Mouse (Mus musculus) heart, postnatal 10 days (tissue): ENCODE results near the gene Gclm. TPM values are rescaled to one million over a fixed set of nuclear protein-coding genes. Genes with fewer than 3 reads are reported as not detected.
"Not testable (repeated sequence)": the region's sequence is repeated elsewhere in the genome, so short reads cannot be mapped to it uniquely, and the experiment has no call there.

Source experiments
- DNase-seq, 2 experiments: peaks; one replicate each; pipeline ENCODE4 v3.0.0; 2021
- intact Hi-C: fragments of 180-260 bp; cut with DNase I; formaldehyde crosslinking; loops from one replicate; pipeline ENCODE4 v1.15.1; 2025
- total RNA-seq, 2 experiments: library from RNA; stranded (reverse); gene quantifications; 2 replicates each; pipeline ENCODE4 v1.2.3; 2021

Gclm gene
- total RNA-seq = 10 to 100 TPM; 52.4 to 56.0 TPM

DNA sequence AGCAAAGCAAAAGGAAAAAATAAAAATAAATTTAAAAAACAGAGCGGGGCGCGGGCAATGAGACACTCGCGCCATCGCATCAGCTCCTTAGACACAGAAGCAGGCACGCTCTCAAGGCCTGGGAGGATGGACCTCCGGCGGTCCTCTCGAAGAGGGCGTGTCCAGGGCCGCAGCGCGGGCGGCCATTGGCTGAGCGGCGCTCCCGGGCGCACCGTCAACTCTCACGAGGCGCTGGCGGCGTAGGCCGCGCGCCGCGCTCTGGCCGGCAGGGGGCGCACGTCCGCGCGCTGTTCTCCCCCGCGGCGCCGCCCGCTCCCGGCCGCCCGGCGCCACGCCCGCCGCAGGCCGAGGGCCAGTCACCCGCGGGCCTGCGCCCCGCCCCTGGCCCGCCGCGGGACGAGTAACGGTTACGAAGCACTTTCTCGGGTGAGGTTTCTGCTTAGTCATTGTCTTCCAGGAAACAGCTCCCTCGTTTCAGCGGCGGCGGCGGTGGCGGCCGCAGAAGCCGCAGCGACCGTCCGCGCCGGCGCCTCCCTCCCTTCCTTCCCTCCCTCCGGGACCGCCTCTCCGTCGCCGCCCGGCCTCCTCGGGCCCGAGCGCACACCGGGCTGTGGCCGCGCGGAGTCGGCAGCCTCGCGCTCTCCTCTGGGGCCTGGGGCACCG lies at the start of gene Gclm:
Gene Gclm, plus strand, starts transcription at position 343 of the 663 bp plus-strand sequence.
- intact Hi-C loops = loop anchor here (5.0 kb wide), 2 partner anchors 47 to 78 kb away; partner anchors contain the start of gene Bcar3
- peak; percentile 93 to 95 for DNase-seq

DNA sequence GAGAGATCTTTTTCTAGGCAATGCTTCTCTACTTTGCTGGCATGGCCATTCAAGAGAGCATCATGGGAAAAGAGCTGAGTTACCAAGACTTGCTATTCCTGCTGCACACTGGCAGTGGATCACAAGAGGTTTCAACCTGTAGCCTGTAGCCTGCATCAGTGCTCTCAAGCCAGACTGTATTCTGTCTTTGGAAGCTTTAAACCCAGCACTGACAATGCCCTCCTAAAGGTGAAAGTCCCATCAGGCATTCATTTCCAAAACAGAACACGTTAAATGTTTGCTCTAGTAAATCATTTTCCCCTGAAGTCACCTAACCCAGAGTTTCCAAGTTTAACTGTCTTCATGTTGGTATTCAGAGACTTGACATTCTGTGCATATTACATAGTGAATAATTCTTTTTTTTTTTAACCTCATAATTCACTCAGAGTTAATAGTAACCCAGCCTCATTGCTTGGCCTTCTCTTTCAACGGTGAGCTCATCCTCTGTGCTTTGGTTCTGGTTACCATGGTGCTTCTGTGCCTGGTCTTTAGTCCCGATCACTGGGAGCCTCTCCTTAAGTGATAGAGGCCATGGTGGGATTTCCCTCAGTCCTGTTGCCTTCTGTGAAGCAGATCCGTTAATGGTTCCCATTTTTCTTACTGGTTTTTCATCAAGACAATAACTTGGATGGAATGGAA lies 48.6 kb upstream of the Gclm start:
- intact Hi-C loops = no loop called here
- DNase-seq = no peak

DNA sequence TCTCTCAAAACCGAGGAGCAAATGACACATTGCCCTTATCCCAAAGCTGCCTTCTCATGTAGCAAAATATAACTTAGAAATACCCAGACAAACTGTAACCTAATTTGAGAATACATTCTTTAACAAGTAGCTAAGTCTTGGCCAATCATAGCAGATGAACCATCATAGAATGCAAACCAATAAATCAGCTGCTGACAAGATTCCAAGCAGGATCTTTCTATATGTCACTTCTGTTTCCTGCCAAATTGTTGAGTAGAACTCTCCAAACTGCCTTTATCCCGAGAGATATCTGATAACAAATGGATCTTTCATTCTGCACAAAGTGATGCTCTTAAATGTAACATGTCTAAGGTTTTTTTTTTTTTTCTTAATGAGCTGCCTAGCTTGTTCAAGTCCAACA lies 46.8 kb upstream of the Gclm start:
- intact Hi-C loops = no loop called here

DNA sequence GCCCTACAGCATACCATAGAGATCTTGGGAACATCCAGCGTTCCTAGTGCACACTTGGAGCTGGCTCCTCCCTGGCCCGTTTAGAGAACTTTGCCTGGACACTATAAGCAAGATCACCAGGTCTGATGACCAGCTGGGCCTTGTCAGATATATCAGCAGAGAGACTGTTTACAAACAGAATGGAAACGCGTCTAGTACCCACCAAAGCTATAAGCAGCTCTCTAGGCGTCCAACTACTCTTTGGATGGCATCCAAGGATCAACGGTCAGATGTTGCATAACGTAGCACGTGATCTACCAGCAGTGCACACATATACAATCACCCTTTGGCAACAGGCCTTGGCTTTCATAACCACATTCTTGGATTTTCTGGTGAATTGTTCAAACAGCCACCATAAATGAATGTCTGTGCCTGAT lies 46.4 kb upstream of the Gclm start:
- DNase-seq = peak; percentile 13 to 22
- intact Hi-C loops = no loop called here

More for the DNA sequence above, 46.8 kb upstream of the Gclm start:
- no peak for DNase-seq

DNA sequence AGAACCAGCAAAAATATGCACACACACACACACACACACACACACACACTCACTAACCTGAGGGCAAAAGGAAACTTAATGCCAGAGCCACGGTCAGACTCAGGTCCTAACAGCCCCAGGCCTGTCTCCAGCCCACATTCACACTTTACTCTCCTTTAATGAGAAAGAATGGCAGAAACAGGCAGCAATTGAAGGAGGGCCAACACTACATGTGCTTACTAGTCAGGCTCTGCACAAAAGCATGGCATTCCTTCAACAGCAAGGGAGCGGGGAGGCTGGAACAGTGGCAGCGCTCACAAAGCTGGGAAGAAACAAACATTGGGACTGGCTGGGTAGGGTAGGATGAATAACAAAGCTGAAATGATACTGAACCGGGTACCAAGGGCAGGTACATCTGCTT lies 45.8 kb upstream of the Gclm start:
- intact Hi-C loops = no loop called here
- DNase-seq = no peak

DNA sequence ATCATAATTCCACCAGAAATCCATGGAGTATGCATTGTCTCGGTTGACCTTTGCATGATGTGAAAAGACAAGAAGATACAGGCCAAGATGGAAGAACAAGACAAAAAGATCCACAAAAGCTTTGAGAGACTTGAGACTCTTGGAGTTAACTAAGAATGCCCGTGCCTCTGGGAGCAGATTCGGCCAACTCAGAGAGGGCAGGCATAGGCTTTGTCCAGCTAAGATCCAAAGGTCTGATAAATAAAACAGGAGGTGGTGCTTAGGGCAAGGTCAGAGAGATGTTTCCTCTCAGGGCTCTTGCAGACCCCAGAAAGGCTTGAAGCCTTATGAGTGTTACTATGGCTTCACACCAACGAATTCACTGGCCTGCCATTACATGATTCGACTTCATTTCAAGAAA lies 45.3 kb upstream of the Gclm start:
- intact Hi-C loops = no loop called here
- DNase-seq = no peak

DNA sequence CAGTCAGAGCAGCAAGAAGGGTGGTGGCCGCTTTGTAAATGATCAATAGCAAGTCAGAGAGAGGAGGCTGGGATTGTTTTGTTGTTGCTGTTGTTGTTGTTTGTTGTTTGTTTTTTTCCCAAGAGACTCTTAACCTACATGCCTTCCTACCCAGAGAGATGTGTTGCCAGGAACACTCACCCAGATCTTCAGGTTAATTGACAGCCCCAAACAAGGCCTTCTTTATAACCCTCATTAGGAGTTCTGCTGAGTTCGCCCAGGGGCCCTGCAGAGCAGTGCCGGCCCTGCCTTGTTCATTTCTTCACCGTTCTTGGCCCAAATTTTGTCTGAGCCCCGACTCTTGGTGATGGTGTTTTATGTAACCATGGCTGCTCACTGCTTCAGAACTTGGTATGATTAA lies 44.9 kb upstream of the Gclm start:
- DNase-seq = no peak
- intact Hi-C loops = no loop called here

DNA sequence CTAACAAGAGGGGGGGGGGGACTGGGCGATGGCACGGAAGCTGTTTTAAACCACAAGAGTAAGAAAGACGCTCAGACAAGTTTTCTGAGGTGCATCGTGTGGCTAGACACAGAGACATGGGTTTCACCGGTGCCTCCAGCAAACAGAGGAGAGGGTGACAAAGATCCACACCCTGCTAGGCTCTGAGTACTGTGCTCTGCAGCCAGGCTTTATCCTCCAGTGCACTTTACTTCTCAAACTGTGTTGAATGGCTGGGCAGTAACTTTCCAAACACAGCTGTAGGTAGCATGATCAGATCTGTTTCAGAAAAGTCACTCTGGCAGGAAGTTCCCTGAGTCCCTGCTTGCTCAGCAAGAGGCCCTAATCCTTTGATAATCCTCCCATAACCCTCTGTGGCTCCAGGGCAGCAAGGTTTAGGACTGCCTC lies 43.0 kb upstream of the Gclm start:
- intact Hi-C loops = no loop called here
- DNase-seq = no peak

DNA sequence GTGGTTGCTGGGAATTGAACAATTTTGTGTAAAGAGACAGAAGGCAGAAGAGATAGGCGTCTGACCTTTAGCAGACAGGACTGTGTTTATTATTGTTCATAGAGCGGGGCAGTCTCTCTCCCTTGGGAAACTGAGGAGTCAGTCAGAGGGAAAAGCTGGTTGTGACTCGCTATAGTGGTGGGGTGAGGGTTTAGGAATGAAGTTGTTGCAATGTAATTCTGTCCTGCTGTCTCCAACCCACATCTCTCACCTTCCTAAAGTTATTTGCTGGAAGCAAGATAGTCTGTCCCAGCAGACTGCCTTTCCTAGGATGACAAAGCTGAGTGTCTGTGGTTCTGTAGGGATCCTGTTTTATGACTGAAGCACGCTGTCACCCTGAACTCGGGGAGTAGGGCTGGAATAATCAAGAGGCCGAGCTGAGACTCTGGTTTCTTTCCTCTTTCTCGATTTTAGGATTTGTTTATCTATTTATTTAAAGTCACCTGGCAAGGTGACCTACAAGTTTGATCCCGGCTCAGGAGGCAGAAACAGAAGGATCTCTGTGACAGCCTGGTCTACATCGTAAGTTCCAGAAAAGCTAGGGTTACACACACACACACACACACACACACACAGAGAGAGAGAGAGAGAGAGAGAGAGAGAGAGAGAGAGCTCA lies 41.6 kb upstream of the Gclm start:
- DNase-seq = no peak
- intact Hi-C loops = no loop called here

DNA sequence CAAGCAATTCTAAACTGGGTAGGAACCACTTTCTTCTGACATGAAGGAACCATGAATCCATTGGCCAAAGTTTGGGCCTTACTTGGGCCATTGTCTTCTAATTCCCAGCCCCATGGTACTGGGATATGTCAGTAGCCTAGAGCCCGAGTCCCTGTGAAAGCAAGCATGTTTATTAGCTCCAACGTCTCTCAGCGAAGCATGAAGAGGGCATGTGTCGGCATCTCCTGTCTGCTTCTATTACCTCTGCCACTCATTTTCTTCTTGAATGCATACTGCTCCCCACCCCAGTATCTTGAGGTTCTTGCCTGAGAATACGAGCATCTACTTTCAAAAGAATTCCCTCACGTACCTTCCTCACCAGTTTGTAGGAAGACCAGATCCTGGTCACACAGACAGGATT lies 39.6 kb upstream of the Gclm start:
- DNase-seq = no peak

DNA sequence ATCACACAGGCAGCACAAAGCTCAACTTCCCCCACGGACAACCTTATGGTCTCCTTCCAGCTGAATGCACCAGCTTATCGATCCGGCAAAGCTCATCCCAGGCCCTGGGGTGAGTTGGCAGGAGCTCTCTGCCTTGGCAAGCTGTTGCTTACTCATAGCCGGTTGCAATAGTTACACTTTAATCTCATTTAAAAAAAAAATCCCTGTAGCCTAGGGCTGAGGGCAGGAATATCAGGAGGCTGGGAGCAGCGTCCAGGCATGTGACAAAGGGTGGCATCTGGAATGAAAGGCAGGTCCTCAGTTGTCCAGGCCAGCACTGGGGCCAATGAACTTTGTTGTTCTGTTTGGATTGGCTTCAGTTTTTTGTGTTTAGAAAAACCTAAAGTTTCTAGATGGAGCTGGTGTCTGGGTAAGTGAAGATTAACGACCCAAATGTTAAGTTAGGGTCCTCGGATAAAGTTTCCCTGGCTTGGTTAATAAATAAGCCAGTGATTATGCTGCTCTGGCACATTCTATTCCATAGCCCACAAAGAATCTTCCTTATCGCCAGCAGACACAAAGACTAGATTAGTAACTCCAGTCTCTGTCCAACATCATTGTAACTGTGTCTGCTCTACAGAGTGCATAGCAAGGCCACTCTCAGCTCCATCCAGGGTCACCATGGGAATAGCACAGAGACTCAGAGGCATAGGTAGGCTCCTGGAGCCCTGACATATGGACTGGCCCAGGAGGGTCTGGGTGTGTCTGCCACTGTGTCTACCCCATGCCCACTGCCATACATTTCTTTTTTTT lies 38.9 kb upstream of the Gclm start:
- intact Hi-C loops = no loop called here
- no peak for DNase-seq

More for the DNA sequence above, 39.6 kb upstream of the Gclm start:
- intact Hi-C loops = no loop called here

DNA sequence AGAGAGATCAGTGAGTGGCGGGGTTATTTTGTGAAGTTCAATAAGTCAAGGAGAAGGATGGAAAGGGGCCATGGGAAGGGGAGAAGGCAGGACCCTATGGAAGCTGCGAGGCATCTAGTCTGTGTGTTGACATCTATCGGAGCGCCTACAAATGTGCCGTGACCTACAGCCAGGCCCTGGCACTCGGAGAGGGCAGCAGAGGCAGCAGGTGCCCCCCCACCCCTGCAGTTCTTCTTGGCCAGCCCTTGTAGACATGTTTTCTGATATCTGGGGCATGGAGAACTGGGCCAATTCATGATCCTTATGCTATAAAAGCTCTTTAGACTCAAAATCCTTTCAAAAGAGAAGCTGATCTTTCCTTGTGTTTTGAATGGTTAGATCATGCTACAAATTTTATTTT lies 37.6 kb upstream of the Gclm start:
- DNase-seq = no peak
- intact Hi-C loops = no loop called here

DNA sequence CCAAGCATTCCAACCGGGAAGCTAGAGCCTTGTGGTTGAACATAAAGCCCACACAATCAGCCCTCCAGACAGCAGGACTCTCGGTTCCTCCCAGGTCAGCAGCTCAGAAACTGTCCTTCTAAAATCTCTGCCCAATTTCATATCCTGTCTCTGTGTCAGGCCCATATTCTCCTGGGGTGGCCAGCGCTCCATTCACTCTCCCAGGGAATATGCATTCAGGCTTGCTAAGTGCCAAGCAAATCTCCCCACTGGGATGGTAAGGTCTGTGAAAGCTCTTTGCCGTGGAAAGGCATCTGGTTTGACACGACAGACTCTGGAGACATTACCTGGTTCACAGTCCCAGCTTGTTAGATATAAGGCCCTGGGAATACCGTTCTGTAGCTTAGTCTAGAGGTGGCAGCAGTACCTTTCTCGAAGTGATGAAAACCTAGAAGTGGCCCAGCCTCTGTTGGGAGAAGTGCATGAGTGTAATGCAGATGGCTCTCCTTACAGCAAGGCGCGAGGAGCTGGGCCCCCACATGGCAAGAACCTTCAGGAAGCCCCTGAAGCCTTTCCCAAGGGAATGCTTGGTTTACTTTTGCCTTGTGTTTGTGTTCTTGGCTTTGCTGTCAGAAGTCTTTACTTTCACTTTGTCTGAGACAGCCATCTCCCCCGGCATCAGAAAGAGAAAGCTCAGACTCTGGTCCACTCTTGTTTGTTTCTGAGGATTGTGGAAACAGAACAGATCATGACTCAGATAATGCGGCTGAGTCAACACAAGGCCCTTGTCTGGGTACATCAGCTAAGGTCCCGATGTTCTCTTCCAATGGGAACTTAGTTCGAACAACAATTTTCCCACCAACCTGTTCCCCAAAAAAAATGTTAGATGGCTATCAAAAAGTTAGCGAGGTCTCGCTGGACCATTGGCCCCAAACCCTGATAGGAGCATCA lies 36.8 kb upstream of the Gclm start:
- intact Hi-C loops = no loop called here
- DNase-seq = no peak

DNA sequence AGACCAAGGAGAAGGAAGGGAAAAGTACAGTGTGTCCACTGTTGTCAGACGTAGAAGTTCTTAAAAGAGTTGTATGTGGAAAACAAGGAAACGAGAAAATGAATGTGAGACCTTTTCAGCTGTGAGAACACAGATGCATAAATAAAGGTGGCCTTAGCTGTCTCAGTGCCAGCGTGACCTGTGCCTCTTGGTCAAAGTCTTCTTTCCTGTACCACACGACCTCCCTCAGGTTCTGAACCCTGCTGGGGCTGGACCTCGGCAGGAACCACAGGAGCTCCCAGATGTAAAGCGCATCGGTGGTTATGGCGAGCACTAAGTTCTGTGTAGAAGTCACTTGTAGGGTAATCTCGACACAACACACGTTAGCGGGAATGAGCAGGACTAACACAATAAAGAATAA lies 35.8 kb upstream of the Gclm start:
- DNase-seq = no peak
- intact Hi-C loops = no loop called here

DNA sequence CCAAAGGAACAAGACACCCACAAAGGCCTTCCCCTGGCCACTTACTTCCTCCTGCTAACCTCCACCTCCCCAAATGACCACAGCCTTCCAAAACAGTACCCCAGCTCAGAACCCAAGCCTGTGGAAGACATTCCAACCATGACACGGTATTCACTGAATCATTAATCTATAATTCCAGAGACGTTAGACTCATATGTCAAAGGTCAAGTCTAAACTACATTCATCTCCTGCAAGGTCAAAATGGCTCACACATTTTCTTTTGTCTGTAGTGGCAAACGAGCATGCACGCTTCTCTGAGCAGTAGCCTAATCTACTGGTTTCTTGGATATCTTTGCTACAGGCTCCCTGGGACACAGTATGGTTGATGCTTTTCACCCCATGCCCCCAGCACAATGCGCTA lies 34.9 kb upstream of the Gclm start:
- intact Hi-C loops = no loop called here
- no peak for DNase-seq

DNA sequence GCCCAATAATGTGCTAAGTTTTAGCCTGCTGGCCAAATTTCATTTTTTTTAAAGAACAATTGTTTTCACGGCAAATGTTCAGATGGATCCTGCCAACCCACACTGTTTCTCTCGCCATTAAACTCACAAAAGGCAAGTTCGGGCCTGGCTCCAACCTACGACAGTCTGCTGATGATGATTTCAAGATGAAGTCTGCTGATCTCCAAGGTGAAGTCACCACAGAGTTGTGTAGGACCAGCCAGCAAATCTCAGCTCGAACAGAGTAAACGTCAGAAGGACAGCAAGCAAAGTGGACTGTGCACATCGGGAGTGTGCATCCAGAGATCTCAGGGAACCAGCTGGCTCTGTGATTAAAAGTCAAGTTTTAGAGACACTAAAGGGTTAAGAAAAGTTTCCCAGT lies 34.5 kb upstream of the Gclm start:
- intact Hi-C loops = no loop called here
- DNase-seq = no peak

DNA sequence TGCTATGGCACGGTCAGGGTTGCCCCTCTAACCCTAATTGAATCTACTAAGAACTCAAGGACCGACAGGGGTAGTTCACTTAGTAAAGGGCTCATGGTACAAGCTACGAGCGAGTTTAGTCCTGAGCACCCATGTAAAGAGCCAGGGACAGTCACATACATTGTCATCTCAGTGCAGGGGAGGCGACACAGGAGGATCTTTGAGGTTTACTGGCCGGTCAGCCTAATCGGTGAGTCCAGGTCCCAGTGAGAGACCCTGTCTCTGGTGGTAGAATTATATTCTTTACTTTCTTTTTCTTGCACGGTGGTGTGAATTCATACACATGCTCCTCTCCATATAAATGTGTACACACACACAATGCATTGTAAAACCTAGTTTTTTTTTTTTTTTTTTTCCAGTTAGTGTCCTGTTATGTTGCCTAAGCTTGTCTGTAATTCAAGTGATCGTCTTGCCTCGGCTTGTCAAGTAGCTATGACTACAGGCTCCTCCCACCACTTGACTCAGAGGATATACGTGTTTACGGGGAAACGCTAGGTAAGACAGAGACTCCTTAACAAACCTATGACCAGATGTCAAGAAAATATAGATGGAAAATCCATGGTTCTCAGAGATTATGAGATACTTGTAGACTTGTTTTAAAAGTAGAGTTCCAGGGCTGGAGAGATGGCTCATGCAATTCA lies 33.8 kb upstream of the Gclm start:
- intact Hi-C loops = no loop called here
- no peak for DNase-seq

DNA sequence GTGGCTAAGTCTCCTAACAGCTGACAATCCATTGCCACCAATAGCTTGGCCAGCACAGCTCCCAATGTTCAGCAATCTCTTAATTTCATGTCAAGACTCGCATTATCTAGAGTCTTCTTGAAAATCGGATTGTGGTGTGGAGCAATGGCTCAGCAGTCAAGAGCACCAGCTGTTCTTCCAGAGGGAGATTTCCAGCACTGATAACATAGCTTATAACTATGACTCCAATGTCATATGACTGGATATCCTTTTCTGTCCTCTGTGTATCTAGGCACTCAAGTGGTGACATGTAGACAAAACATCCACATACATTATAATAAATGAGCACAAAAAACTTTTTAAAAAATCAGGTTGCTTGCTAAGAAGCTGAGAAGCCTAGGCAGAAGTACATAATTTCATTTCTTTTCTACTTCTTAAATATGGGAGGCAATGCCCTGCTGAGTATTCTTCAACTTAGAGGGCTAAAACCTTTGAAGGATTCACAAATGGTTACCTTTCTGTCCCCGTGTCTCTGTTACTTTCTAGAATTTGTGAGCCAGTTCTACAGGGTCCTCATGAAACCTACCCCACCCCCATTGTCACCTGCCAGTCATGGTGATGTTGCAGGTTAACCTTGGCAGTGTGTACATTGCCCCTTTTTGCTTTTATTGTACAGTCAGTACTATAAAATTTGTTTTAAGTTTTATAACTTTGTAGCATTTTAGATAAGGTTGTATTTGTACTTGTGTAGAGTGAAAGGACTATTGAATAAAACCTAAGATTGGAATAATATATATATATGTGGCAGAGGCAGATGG lies 23.9 kb upstream of the Gclm start:
- no peak for DNase-seq
- intact Hi-C loops = no loop called here

DNA sequence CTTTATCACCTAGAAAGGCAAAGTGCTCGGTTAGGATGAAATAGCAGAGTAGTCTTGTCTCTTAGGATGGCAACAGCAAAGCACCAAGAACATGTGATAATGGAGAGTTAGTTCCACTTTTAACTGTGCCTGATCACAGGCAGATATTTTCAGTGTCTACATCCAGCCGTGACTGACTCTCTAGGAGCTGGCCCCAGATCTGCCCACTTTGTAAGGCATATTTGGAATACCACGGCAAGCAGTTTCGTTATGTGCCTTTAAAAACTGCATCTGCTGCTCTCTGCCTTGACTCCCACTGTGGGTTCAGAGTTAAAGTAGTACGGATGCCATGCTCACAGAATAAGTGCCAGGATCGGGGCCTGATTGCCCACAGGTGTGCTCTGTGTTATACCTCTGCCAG lies 18.4 kb upstream of the Gclm start:
- intact Hi-C loops = loop anchor here (1.0 kb wide), 1 partner anchor 13 kb away; no protein-coding TSS in a partner anchor
- DNase-seq = not testable (repeated sequence)
